Mouse (Mus musculus) left cerebral cortex, adult 18-20 months (tissue): Measurements from ENCODE around the gene Iqsec3. TPM values are rescaled to one million over a fixed set of nuclear protein-coding genes. Genes with fewer than 3 reads are reported as not detected.

Source experiments
- DNase-seq, 2 experiments: peaks; one replicate each; pipeline ENCODE4 v3.0.0; 2021 to 2022; ENCODE audit warnings: low spot score in 2 of 2, mixed read lengths in 1 of 2
- long read RNA-seq, 2 experiments: library from polyadenylated mRNA; stranded (forward); transcript quantifications; one replicate each; pipeline ENCODE4 v2.0.0; 2021
- total RNA-seq, 2 experiments: library from RNA; stranded (reverse); gene quantifications; 2 replicates each; pipeline ENCODE4 v1.2.3; 2021

The Iqsec3 gene
- 100 to 1,000 TPM; 108 to 115 TPM for total RNA-seq
- long read RNA-seq, experiment 1, full-length matches to known transcripts: 12 of 117 reads
- long read RNA-seq, experiment 1, partial matches to known transcripts: 91 of 117 reads
- long read RNA-seq, experiment 1, other reads (novel, unspliced or antisense): 14 of 117 reads
- long read RNA-seq, experiment 2, full-length matches to known transcripts: 2 of 53 reads
- long read RNA-seq, experiment 2, partial matches to known transcripts: 8 of 53 reads
- long read RNA-seq, experiment 2, other reads (novel, unspliced or antisense): 43 of 53 reads

GRCm38 (mm10) chr6:121473093-121473821 lies at the start of gene Iqsec3:
TSS of gene Iqsec3 (minus strand) at chr6:121473678.
- DNase-seq: peak; percentile 83 to 90

- no peak for DNase-seq
Measured at GRCm38 (mm10) chr6:121522106-121522705, 48.7 kb upstream of the Iqsec3 start.

- DNase-seq: no peak
Measured at GRCm38 (mm10) chr6:121521030-121521429, 47.6 kb upstream of the Iqsec3 start.

- DNase-seq: no peak
Measured at GRCm38 (mm10) chr6:121519896-121520295, 46.4 kb upstream of the Iqsec3 start.

GRCm38 (mm10) chr6:121519266-121519810 lies 45.9 kb upstream of the Iqsec3 start:
- DNase-seq: no peak

GRCm38 (mm10) chr6:121517726-121518125 lies 44.2 kb upstream of the Iqsec3 start:
- DNase-seq: no peak

- DNase-seq: no peak
Measured at GRCm38 (mm10) chr6:121510381-121510780, 36.9 kb upstream of the Iqsec3 start.

GRCm38 (mm10) chr6:121509871-121510270 lies 36.4 kb upstream of the Iqsec3 start:
- DNase-seq: no peak

- DNase-seq: no peak
Measured at GRCm38 (mm10) chr6:121508266-121508665, 34.8 kb upstream of the Iqsec3 start.

GRCm38 (mm10) chr6:121501044-121501638 lies 27.7 kb upstream of the Iqsec3 start:
- no peak for DNase-seq

GRCm38 (mm10) chr6:121499856-121500255 lies 26.4 kb upstream of the Iqsec3 start:
- no peak for DNase-seq

GRCm38 (mm10) chr6:121498819-121499535 lies 25.5 kb upstream of the Iqsec3 start:
- no peak for DNase-seq

- no peak for DNase-seq
Measured at GRCm38 (mm10) chr6:121495606-121496005, 22.1 kb upstream of the Iqsec3 start.

GRCm38 (mm10) chr6:121495026-121495425 lies 21.5 kb upstream of the Iqsec3 start:
- DNase-seq: no peak

GRCm38 (mm10) chr6:121494319-121494718 lies 20.8 kb upstream of the Iqsec3 start:
- DNase-seq: no peak

GRCm38 (mm10) chr6:121491339-121491738 lies 17.9 kb upstream of the Iqsec3 start:
- no peak for DNase-seq

- DNase-seq: peak in 1 of 2 experiments; percentile 39
Measured at GRCm38 (mm10) chr6:121472273-121472672, 1.2 kb downstream of the Iqsec3 start.

- DNase-seq: peak in 1 of 2 experiments; percentile 53
Measured at GRCm38 (mm10) chr6:121468235-121468634, 5.2 kb downstream of the Iqsec3 start.

- DNase-seq: peak; percentile 44 to 52
Measured at GRCm38 (mm10) chr6:121462628-121463340, 10.7 kb downstream of the Iqsec3 start.

GRCm38 (mm10) chr6:121457381-121457780 lies 16.1 kb downstream of the Iqsec3 start:
- DNase-seq: no peak
